Mouse (Mus musculus): Measurements from ENCODE around the gene Cdkl4. TPM values are rescaled to one million over a fixed set of nuclear protein-coding genes. Genes with fewer than 3 reads are reported as not detected.

The Cdkl4 gene
- polyA plus RNA-seq, 1 experiment from 2014 or later = 4.7 TPM

- WGBS = 56% methylated on average over 6 of the region's 6 CpGs
- no peaks in the 10 kb centered on the region for H3K36me3 ChIP-seq
- no peaks in the 10 kb centered on the region for H3K9me3 ChIP-seq (replicated peaks)
- H3K4me2 ChIP-seq (replicated peaks) = no peak overlapping the region
- no peaks in the 10 kb centered on the region for H3K27me3 ChIP-seq
- H3K9ac ChIP-seq = no peak overlapping the region
- no peak overlapping the region for H3K4me3 ChIP-seq (replicated peaks)
- no peak for ATAC-seq (ENCODE audit: insufficient number of reproducible peaks, low FRiP score, low TSS enrichment, low read depth)
- no peaks in the 10 kb centered on the region for H3K4me1 ChIP-seq
- H3K27ac ChIP-seq (replicated peaks) = no peak overlapping the region
These were observed 81.4 kb downstream of the Cdkl4 start for GRCm38 (mm10) chr17:80496185-80496584.

GRCm38 (mm10) chr17:80493891-80494290 lies 83.7 kb downstream of the Cdkl4 start:
- no peak overlapping the region for H3K9ac ChIP-seq
- no peaks in the 10 kb centered on the region for H3K27me3 ChIP-seq
- no peak overlapping the region for H3K4me2 ChIP-seq (replicated peaks)
- H3K9me3 ChIP-seq (replicated peaks) = no peaks in the 10 kb centered on the region
- no peak overlapping the region for H3K27ac ChIP-seq (replicated peaks)
- no peak for ATAC-seq (ENCODE audit: insufficient number of reproducible peaks, low FRiP score, low TSS enrichment, low read depth)
- H3K36me3 ChIP-seq = no peaks in the 10 kb centered on the region
- WGBS = 61% methylated on average over 1 of the region's 1 CpGs
- no peak overlapping the region for H3K4me3 ChIP-seq (replicated peaks)
- no peaks in the 10 kb centered on the region for H3K4me1 ChIP-seq

GRCm38 (mm10) chr17:80492811-80493210 lies 84.8 kb downstream of the Cdkl4 start:
- Histone ChIP-seq H3K27ac (replicated peaks) (no peak overlapping the region), H3K4me3 (replicated peaks) (no peak overlapping the region), H3K36me3 (no peaks in the 10 kb centered on the region), H3K9ac (no peak overlapping the region), H3K9me3 (replicated peaks) (no peaks in the 10 kb centered on the region), H3K4me2 (replicated peaks) (no peak overlapping the region), H3K27me3 (no peaks in the 10 kb centered on the region), H3K4me1 (no peaks in the 10 kb centered on the region)
- WGBS = 86% methylated on average over 4 of the region's 4 CpGs
- no peak for ATAC-seq (ENCODE audit: insufficient number of reproducible peaks, low FRiP score, low TSS enrichment, low read depth)

GRCm38 (mm10) chr17:80492274-80492673 lies 85.3 kb downstream of the Cdkl4 start:
- Histone ChIP-seq H3K9me3 (replicated peaks) (no peaks in the 10 kb centered on the region), H3K4me3 (replicated peaks) (no peak overlapping the region), H3K4me2 (replicated peaks) (no peak overlapping the region), H3K27ac (replicated peaks) (no peak overlapping the region), H3K9ac (no peak overlapping the region), H3K4me1 (no peaks in the 10 kb centered on the region), H3K36me3 (no peaks in the 10 kb centered on the region), H3K27me3 (no peaks in the 10 kb centered on the region)
- no peak for ATAC-seq (ENCODE audit: insufficient number of reproducible peaks, low FRiP score, low TSS enrichment, low read depth)
- 86% methylated on average over 4 of the region's 4 CpGs for WGBS

- H3K36me3 ChIP-seq = no peaks in the 10 kb centered on the region
- no peak overlapping the region for H3K27ac ChIP-seq (replicated peaks)
- 38% methylated on average over 5 of the region's 5 CpGs for WGBS
- H3K4me3 ChIP-seq (replicated peaks) = no peak overlapping the region
- no peaks in the 10 kb centered on the region for H3K4me1 ChIP-seq
- no peak for ATAC-seq (ENCODE audit: insufficient number of reproducible peaks, low FRiP score, low TSS enrichment, low read depth)
- no peak overlapping the region for H3K4me2 ChIP-seq (replicated peaks)
- no peak overlapping the region for H3K9ac ChIP-seq
- H3K27me3 ChIP-seq = no peaks in the 10 kb centered on the region
- no peaks in the 10 kb centered on the region for H3K9me3 ChIP-seq (replicated peaks)
These were observed 87.4 kb downstream of the Cdkl4 start for GRCm38 (mm10) chr17:80490166-80490565.

- no peak for ATAC-seq (ENCODE audit: insufficient number of reproducible peaks, low FRiP score, low TSS enrichment, low read depth)
- no peak overlapping the region for H3K4me2 ChIP-seq (replicated peaks)
- H3K9ac ChIP-seq = no peak overlapping the region
- H3K9me3 ChIP-seq (replicated peaks) = no peaks in the 10 kb centered on the region
- no peak overlapping the region for H3K4me3 ChIP-seq (replicated peaks)
- H3K27ac ChIP-seq (replicated peaks) = no peak overlapping the region
- WGBS = 59% methylated on average over 3 of the region's 3 CpGs
- no peaks in the 10 kb centered on the region for H3K27me3 ChIP-seq
- no peaks in the 10 kb centered on the region for H3K4me1 ChIP-seq
- no peaks in the 10 kb centered on the region for H3K36me3 ChIP-seq
These were observed 88.7 kb downstream of the Cdkl4 start for GRCm38 (mm10) chr17:80488918-80489317.

- H3K27me3 ChIP-seq = no peaks in the 10 kb centered on the region
- no peak overlapping the region for H3K4me2 ChIP-seq (replicated peaks)
- peaks cover 10% of the 10 kb centered on the region for H3K4me1 ChIP-seq
- H3K36me3 ChIP-seq = no peaks in the 10 kb centered on the region
- no peak for ATAC-seq (ENCODE audit: insufficient number of reproducible peaks, low FRiP score, low TSS enrichment, low read depth)
- WGBS = 87% methylated on average over 5 of the region's 5 CpGs
- no peaks in the 10 kb centered on the region for H3K9me3 ChIP-seq (replicated peaks)
- no peak overlapping the region for H3K4me3 ChIP-seq (replicated peaks)
- H3K9ac ChIP-seq = no peak overlapping the region
- no peak overlapping the region for H3K27ac ChIP-seq (replicated peaks)
These were observed 92.5 kb downstream of the Cdkl4 start for GRCm38 (mm10) chr17:80485160-80485559.

- 41% methylated on average over 7 of the region's 7 CpGs for WGBS
- no peak for ATAC-seq (ENCODE audit: insufficient number of reproducible peaks, low FRiP score, low TSS enrichment, low read depth)
- H3K27ac ChIP-seq (replicated peaks) = peak overlapping the region; percentile 96; the same call in 1 of the 2 replicates
These were observed 96.8 kb downstream of the Cdkl4 start for GRCm38 (mm10) chr17:80480855-80481224.

GRCm38 (mm10) chr17:80480031-80480854 lies 97.4 kb downstream of the Cdkl4 start, which contains the start of gene Sos1:
TSS of gene Sos1 (minus strand) at chr17:80480453.
- peak within 1 kb of the TSS; percentile 90 for H3K4me3 ChIP-seq (replicated peaks)
- H3K9ac ChIP-seq = peak within 1 kb of the TSS; percentile 85
- ATAC-seq (ENCODE audit: insufficient number of reproducible peaks, low FRiP score, low TSS enrichment, low read depth) = peak; percentile 85
- peak within 1 kb of the TSS; percentile 68 for H3K4me2 ChIP-seq (replicated peaks)
- no peaks in the 10 kb centered on the region for H3K9me3 ChIP-seq (replicated peaks)
- peaks cover 24% of the 10 kb centered on the region for H3K4me1 ChIP-seq
- H3K36me3 ChIP-seq = peaks cover 6% of the 10 kb centered on the region; the same call in 1 of the 2 replicates
- peak within 1 kb of the TSS; percentile 96 for H3K27ac ChIP-seq (replicated peaks)
- under 1% methylated on average over 81 of the region's 90 CpGs for WGBS
- H3K27me3 ChIP-seq = no peaks in the 10 kb centered on the region

More at GRCm38 (mm10) chr17:80480855-80481224, 96.8 kb downstream of the Cdkl4 start:
- Histone ChIP-seq H3K4me2 (replicated peaks) (peak overlapping the region; percentile 68), H3K36me3 (peaks cover 6% of the 10 kb centered on the region; the same call in 1 of the 2 replicates), H3K4me3 (replicated peaks) (peak overlapping the region; percentile 90), H3K9me3 (replicated peaks) (no peaks in the 10 kb centered on the region), H3K27me3 (no peaks in the 10 kb centered on the region), H3K9ac (peak overlapping the region; percentile 85), H3K4me1 (peaks cover 24% of the 10 kb centered on the region)

GRCm38 (mm10) chr17:80479295-80480030 lies 98.2 kb downstream of the Cdkl4 start:
- H3K27ac ChIP-seq (replicated peaks) = peak overlapping the region; percentile 96
- H3K9ac ChIP-seq = peak overlapping the region; percentile 85
- H3K4me2 ChIP-seq (replicated peaks) = peak overlapping the region; percentile 68
- WGBS = under 1% methylated on average over 65 of the region's 71 CpGs
- peak; percentile 52 for ATAC-seq (ENCODE audit: insufficient number of reproducible peaks, low FRiP score, low TSS enrichment, low read depth)
- peaks cover 24% of the 10 kb centered on the region for H3K4me1 ChIP-seq
- no peaks in the 10 kb centered on the region for H3K27me3 ChIP-seq
- H3K9me3 ChIP-seq (replicated peaks) = no peaks in the 10 kb centered on the region
- H3K36me3 ChIP-seq = peaks cover 6% of the 10 kb centered on the region; the same call in 1 of the 2 replicates
- peak overlapping the region; percentile 90 for H3K4me3 ChIP-seq (replicated peaks)

GRCm38 (mm10) chr17:80477679-80478078 lies 99.9 kb downstream of the Cdkl4 start:
- Histone ChIP-seq H3K27me3 (no peaks in the 10 kb centered on the region), H3K4me1 (peaks cover 21% of the 10 kb centered on the region), H3K36me3 (peaks cover 6% of the 10 kb centered on the region; the same call in 1 of the 2 replicates), H3K4me3 (replicated peaks) (no peak overlapping the region), H3K4me2 (replicated peaks) (no peak overlapping the region), H3K9ac (no peak overlapping the region), H3K27ac (replicated peaks) (no peak overlapping the region), H3K9me3 (replicated peaks) (no peaks in the 10 kb centered on the region)
- 88% methylated on average over 2 of the region's 2 CpGs for WGBS
- no peak for ATAC-seq (ENCODE audit: insufficient number of reproducible peaks, low FRiP score, low TSS enrichment, low read depth)

Measured in embryonic facial prominence, embryonic 15.5 days (tissue).